Mouse (Mus musculus) heart, postnatal 4 days (tissue): ENCODE results near the gene Zfp316. TPM values are rescaled to one million over a fixed set of nuclear protein-coding genes. Genes with fewer than 3 reads are reported as not detected.

Experiments used
- DNase-seq: peaks from one replicate; pipeline ENCODE4 v3.0.0; 2021
- total RNA-seq, 2 experiments: library from RNA; stranded (reverse); gene quantifications; 2 replicates each; pipeline ENCODE4 v1.2.3; 2021

Gene Zfp316
- total RNA-seq = 1 to 10 TPM; 5.1 to 6.2 TPM

- peak; percentile 73 for DNase-seq
Observed at GRCm38 (mm10) chr5:143269363-143270150, at the start of gene Zfp316. Gene Zfp316 (minus strand): TSS chr5:143270022.

GRCm38 (mm10) chr5:143317288-143317610, 47.4 kb upstream of the Zfp316 start:
- no peak for DNase-seq

- DNase-seq = no peak
Observed at GRCm38 (mm10) chr5:143316605-143317287, 46.9 kb upstream of the Zfp316 start.

DNA sequence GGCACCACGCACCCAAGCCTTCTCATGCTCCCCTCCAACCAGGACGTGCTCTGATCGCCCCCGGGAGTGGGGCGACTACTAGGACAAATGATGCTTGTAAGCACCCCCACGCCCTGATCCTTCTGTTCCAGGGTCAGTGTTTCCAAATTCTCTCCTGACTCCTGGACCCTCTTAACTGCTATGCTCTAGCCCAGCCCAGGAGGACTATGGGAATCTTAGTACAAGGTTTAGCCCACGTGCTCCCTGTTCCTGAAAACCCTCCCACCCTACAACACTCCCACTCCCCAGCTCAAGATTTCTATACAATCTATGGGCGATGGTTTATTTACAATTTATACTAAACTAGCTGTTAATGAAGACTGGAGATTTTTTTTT, 45.7 kb upstream of the Zfp316 start:
- no peak for DNase-seq

DNA sequence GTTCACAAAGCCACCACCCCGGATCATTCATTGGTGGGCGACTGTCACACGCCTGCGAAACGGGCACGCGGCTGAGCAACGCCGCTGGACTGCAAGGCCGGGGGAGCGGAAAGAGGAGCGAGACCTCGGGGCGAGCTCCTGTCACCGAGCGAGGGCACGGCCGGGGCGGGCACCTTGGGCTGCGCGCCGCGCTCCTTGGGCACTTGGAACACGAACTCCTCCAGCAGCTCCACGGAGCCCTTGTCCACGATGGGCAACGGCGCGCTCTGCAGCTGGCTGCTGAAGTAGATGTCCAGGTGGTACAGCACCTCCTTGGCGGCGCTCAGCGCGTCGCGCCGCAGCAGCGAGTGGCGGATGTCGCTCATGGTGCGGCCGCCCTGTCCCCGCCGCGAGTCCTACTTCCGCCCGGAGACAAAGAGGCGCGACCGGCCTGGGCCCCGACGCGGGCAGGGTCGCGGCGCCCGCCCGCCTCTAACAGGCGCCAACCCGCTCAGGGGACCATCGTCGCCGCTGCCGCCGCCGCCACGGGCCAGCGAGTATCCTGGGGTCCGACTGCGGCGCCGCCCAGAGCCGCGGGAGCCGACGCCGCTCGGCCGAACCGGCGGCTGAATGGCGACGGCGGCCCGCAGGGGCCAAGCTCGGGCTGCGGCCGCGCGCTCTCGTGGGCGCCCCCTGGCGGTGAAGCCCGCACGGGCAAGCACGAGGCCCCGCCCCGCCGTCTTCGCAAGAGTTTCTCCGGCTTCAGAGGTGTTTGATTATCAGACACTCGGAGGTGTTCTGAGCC, 45.1 kb upstream of the Zfp316 start, which contains the start of gene E130309D02Rik:
TSS of gene E130309D02Rik (minus strand) at position 631 of the 784 bp plus-strand sequence.
- peak; percentile 94 for DNase-seq

DNA sequence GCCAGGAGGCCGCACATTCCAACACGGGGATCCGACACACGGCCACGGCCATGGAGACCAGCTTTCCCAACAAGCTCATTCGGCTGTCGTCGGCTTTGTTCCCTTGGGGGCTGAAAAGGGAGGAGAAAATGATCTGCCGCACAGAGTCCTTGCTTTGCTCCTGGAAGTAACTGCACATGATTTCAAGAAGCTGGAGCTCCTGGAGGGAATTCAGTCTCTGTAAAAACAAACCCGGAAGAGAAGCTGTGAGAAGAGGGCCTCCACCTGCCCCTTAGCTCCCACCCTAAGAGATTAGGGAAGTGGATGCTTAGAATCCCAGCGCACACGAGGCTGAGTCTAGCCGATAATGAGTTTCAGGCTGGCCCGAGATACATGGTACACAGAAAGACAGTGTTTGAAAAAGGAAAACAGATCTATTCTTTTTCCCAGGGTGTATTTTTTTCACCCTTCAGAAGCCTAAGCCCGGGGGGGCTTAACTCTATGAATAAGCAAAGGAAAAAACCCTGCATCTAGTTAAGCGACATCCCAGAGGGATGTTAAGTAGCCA, 44.4 kb upstream of the Zfp316 start:
- DNase-seq = no peak

DNA sequence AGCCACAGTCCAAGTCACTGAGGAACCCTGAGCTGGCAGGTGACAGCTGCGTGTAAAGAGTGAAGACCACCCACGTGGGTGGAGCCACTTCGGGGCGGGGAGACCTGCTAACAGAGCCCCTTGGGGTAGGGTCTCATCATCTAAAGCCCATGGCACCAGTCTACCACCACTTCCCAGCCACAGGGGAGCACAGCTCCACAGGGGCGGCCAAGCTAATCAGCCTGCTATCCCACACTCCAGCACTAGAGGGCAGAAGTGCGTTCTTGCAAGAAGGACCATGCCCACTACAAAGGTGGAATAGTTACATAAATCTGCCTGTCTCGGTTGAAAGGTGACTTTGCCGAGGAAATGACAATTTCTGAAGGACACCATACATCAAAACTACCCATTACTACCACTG, 42.1 kb upstream of the Zfp316 start:
- peak; percentile 87 for DNase-seq

DNA sequence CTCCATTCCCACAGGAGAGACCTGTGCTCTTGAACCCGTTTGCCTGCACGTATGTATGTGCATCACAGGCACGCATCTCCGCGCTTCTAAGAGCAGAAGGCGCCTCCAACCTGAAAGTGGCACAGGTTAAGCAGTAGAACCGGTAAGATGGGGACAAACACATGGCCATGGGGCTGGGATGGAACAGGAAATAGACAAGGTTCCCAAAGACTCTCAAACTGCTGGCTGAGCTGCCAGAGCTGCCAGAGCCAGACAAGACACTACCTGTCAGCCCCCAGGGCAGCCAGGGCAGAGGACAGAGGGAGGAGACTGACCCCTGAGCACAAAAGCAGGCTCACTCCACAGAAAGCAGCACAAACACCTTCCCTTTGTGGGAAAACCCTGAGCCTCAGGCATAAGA, 40.1 kb upstream of the Zfp316 start:
- no peak for DNase-seq

DNA sequence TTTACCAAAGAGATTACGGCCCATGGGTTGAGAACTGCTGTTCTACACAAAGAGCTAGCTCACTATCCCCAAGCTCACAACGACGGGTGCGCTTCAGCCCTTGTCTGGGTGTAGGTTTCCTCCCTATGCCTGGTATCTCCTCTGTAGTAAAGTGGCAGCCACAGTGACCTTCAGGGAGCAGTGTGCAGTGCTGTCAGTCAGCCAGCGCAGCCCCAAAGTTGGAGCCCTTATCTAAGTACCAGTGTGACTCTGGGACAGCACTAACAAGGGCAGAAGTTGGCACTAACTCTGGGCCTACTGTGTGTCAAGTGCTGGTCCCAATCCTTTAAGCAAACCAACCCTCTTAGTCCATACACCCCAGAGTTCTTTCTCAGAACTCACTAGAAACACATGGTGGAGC, 39.0 kb upstream of the Zfp316 start:
- peak; percentile 58 for DNase-seq

GRCm38 (mm10) chr5:143304251-143304650, 34.4 kb upstream of the Zfp316 start:
- no peak for DNase-seq

- DNase-seq = peak; percentile 44
Observed at GRCm38 (mm10) chr5:143301296-143301695, 31.5 kb upstream of the Zfp316 start.

DNA sequence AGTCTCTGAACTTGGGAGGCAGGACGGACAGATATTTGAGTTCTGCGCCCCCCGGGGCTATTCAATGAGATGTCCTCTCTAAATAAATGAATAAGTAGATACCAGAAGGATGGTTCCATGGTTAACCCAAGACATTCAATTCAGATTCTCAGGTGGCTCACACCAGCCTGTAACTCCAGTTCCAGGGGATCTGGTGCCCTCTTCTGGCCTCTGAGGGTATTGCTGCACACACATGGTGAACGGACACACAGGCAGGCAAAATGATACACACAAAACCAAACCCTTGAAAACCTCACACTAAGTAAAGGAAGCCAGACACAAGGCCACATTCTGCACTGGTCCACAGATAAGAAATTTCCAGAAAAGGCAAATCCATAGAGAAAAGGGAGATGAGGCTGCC, 29.9 kb upstream of the Zfp316 start:
- DNase-seq = peak; percentile 66

- no peak for DNase-seq
Observed at GRCm38 (mm10) chr5:143298391-143298790, 28.6 kb upstream of the Zfp316 start.

GRCm38 (mm10) chr5:143297986-143298385, 28.2 kb upstream of the Zfp316 start:
- DNase-seq = peak; percentile 26

- DNase-seq = no peak
Observed at GRCm38 (mm10) chr5:143295330-143295729, 25.5 kb upstream of the Zfp316 start.

- no peak for DNase-seq
Observed at GRCm38 (mm10) chr5:143294862-143295261, 25.0 kb upstream of the Zfp316 start.

GRCm38 (mm10) chr5:143293404-143293803, 23.6 kb upstream of the Zfp316 start, which contains the start of gene Zfp853:
Gene Zfp853 (minus strand): TSS chr5:143293623.
- DNase-seq = peak; percentile 14

GRCm38 (mm10) chr5:143292879-143293278, 23.1 kb upstream of the Zfp316 start:
- DNase-seq = no peak

DNA sequence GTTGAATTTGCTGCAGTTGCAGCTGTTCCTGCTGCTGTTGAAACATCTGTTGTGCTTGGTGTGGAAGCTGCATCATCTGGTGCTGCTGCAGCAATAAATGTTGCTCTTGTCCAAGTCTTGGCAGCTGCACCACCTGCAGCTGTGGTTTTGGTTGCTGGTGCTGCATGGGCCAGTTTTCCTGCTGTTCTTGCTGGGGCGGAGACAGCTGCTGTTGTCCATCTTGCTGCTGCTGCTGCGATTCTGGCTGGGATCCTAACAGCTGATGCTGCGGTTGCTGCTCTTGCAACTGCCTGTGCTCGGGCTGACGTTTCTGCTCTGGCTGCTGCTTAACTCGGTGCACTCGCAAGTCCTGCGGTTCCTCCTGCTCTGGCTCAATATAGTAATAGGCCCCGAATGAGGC, 19.5 kb upstream of the Zfp316 start:
- no peak for DNase-seq

DNA sequence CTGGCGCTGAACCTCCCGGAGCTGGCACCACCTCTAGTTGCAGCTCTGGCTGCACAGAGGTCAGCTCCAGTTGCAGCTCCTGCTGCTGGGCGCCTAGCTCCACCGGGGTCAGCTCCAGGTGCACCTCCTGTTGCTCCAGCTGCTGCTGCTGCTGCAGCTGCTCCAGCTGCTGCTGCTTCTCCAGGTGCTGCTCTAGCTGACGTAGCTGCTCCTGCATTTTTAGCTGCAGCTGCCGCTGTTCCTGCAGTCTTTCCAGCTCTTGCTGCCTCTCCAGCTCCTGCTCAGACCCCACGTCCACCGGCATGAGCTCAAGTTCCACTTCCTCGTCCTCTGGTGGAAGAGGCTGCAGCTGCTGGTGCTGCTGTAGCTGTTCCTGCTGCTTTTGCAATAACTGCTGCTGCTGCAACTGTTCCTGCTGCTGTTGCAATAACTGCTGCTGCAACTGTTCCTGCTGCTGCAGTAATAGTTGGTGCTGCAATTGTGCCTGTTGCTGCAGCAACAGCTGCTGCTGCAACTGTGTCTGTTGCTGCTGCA, 18.6 kb upstream of the Zfp316 start:
- no peak for DNase-seq

GRCm38 (mm10) chr5:143287774-143288328, 18.0 kb upstream of the Zfp316 start:
- DNase-seq = no peak

DNA sequence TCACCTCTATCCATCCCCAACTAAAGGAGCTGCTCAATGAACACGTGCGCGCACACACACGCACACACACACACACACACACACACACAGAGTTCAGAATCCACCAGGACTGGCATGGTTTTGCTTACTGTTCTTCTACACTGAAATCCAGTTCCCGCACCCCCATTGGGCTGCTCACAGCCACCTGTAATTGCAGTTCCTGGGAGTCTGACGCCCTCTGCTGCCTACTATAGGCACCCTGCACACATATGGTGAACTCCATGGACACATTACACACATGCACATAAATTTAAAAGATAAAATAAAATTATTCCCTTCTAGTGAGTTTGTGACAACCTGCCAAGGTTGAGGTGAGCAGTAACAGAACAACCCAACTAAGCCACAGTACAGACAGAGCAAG, 14.9 kb upstream of the Zfp316 start:
- DNase-seq = no peak
